Mouse (Mus musculus) heart, adult 2 months (tissue): Measurements from ENCODE around the gene Defb7. TPM values are rescaled to one million over a fixed set of nuclear protein-coding genes. Genes with fewer than 3 reads are reported as not detected.

Experiments
- DNase-seq, 2 experiments: peaks; one replicate each; pipeline ENCODE4 v3.0.0; 2021
- H3K27ac ChIP-seq: fragments of 200-600 bp; 2 replicates; pipeline ENCODE4 v1.8.1; 2022
- H3K27me3 ChIP-seq: fragments of 200-500 bp; 2 replicates; pipeline ENCODE4 v1.6.1; 2012; ENCODE audit warnings: mild to moderate bottlenecking, low read length, inconsistent platforms, mixed read lengths; ENCODE audit not compliant: control insufficient read depth, insufficient read depth
- H3K36me3 ChIP-seq: fragments of 200-500 bp; 2 replicates; pipeline ENCODE4 v1.6.1; 2012; ENCODE audit warnings: low read length, inconsistent platforms; ENCODE audit not compliant: control insufficient read depth, insufficient read depth
- H3K4me1 ChIP-seq: fragments of 200-500 bp; 2 replicates; pipeline ENCODE4 v1.6.1; 2011; ENCODE audit warnings: low read length; ENCODE audit not compliant: control insufficient read depth, insufficient read depth
- H3K4me3 ChIP-seq: fragments of 200-600 bp; 2 replicates; pipeline ENCODE4 v1.8.1; 2022
- H3K79me2 ChIP-seq: fragments of 200-500 bp; replicated peaks from 2 replicates; pipeline ENCODE4 v1.6.1; 2012; ENCODE audit warnings: mild to moderate bottlenecking, inconsistent platforms, low read length, moderate library complexity, mixed read lengths; ENCODE audit not compliant: control insufficient read depth, insufficient read depth
- H3K9ac ChIP-seq: fragments of 200-500 bp; 2 replicates; pipeline ENCODE4 v1.6.1; 2012; ENCODE audit warnings: low read depth, mild to moderate bottlenecking, control low read depth, inconsistent platforms, low read length, mixed read lengths
- CTCF ChIP-seq: fragments of 200-600 bp; IDR thresholded peaks from 2 replicates; pipeline ENCODE4 v1.8.1; 2022; ENCODE audit warnings: antibody characterized with exemption, mild to moderate bottlenecking, moderate library complexity
- EP300 ChIP-seq: fragments of 200-500 bp; IDR thresholded peaks from 2 replicates; pipeline ENCODE4 v1.6.1; 2011; ENCODE audit warnings: low read depth, low read length, control low read depth; ENCODE audit not compliant: insufficient read depth
- POLR2A ChIP-seq: fragments of 200-500 bp; IDR thresholded peaks from 2 replicates; pipeline ENCODE4 v1.6.1; 2011; ENCODE audit warnings: mild to moderate bottlenecking, low read depth, low read length, control low read depth; ENCODE audit not compliant: insufficient read depth
- WGBS: fragments of 180-500 bp; shearing (Covaris S2); methylation state at CpG from one replicate; pipeline ENCODE4 v1.1.7; 2018; 5-methylcytosine and 5-hydroxymethylcytosine counted together
- intact Hi-C: fragments of 180-260 bp; cut with DNase I; formaldehyde crosslinking; loops from one replicate; pipeline ENCODE4 v1.15.1; 2025
- microRNA-seq, 2 experiments: library from miRNA; unstranded; fragments of <30 nt; microRNA quantifications; one replicate each; pipeline ENCODE4 v1.2.0; 2021
- polyA plus RNA-seq: library from polyadenylated mRNA; depleted of rRNA; stranded (reverse); fragments of >200 nt; gene quantifications from 2 replicates; pipeline ENCODE4 v1.2.3, GENCODE M21; 2012; rRNA removed
- total RNA-seq, 2 experiments: library from RNA; stranded (reverse); gene quantifications; 2 replicates each; pipeline ENCODE4 v1.2.3; 2021

The Defb7 gene
- total and polyA plus RNA-seq, 3 experiments: not detected

DNA sequence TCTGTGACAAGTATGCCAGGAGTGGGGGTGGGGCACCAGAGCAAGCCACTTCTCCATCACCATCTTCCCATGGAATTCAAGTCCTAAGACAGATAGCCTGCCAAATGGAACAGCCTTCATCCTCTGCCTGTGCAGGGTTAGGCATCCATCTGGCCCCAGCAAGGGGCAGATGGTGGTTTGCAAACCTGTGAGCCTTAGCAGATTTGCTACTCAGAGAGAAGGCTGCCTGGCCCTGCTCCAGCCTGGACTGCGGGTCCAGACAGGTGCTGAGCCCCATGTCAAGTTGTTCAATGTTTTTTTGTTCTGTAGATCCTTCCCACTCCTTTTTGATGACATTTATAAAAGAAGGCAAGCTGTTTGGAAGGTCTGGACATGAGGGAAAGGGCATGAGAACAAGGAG lies 45.5 kb downstream of the Defb7 start:
- no peaks in the 10 kb centered on the region for H3K27me3 ChIP-seq
- H3K4me1 ChIP-seq: no peaks in the 10 kb centered on the region
- no peak overlapping the region for H3K9ac ChIP-seq
- no peak for DNase-seq
- no peak overlapping the region for H3K4me3 ChIP-seq
- TF ChIP-seq CTCF (no peak), EP300 (no peak), POLR2A (no peak)
- intact Hi-C loops: no loop called here
- H3K36me3 ChIP-seq: no peaks in the 10 kb centered on the region
- WGBS: 63% methylated on average over 1 of the region's 1 CpGs
- H3K79me2 ChIP-seq: no peaks in the 10 kb centered on the region
- H3K27ac ChIP-seq: no peak overlapping the region

Small RNA genes lying within 50 kb of the gene (microRNA-seq; reads per million reads assigned to microRNA genes)
- 0 reads per million in 2 experiments for gene Gm27288
- 0 reads per million in 2 experiments for gene Gm27852

Other genes with a start within 250 kb of the Defb7 start
- gene Defb5, start 247.5 kb upstream of the Defb7 start, total RNA-seq: not detected
- not detected in 2 replicates for gene Defb5, start 247.5 kb upstream of the Defb7 start, polyA plus RNA-seq
- gene Defb3, start 201.7 kb upstream of the Defb7 start, total RNA-seq: not detected
- gene Defb3, start 201.7 kb upstream of the Defb7 start, polyA plus RNA-seq: not detected in 2 replicates
- gene Defb8, start 47.5 kb upstream of the Defb7 start, total RNA-seq: not detected
- gene Defb8, start 47.5 kb upstream of the Defb7 start, polyA plus RNA-seq: not detected in 2 replicates
- gene 4930467E23Rik, start 234.5 kb downstream of the Defb7 start, total RNA-seq: under 1 TPM in 1 of 2 experiments, not detected in 1; 0.55 TPM
- 0.14 TPM in 1 of 2 replicates, not detected in the other for gene 4930467E23Rik, start 234.5 kb downstream of the Defb7 start, polyA plus RNA-seq